Mouse (Mus musculus) MN1 (cell line): ENCODE results near the gene Cyp2c23.

Experiments used
- DNase-seq: peaks from one replicate; pipeline ENCODE4 v3.0.0-alpha.2; 2016; ENCODE audit warnings: low spot score

The Cyp2c23 gene

DNA sequence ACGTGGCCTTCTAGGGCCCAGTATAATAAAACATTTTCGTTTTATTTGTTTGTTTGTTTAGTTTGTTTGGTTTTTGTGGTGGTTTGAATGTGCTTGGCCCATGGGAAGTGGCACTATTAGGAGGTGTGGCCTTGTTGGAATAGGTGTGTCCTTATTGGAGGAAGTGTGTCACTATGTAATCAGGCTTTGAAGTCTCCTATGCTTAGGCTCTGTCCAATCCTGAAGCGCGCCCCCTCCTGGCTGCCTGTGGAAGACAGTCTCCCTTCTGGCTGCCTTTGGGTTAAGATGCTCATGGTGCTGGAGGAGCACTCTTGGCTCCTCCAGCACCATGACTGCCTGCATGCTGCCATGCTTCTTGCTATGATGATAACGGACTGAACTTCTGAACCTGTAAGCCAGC lies 5.9 kb downstream of the Cyp2c23 start:
- DNase-seq = no peak

DNA sequence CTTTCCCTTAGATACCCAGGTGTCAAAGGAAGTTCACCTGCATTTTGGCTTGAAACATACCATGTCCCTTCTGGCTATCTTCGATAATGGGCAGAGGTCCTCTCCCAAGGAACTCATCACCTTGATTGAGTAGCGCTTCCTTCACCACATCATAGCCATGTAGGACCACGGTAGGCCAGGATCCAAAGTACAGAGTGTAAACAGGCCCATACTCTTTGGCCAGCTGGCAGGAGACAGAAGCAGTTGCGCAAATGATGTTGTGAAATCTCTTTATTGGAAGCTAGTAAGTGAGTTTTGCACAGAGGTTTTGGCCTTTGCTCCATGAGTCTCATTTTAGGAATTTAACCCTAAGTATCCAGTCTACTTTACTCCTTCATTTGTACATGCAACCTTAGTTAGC lies 7.5 kb downstream of the Cyp2c23 start:
- DNase-seq = no peak

DNA sequence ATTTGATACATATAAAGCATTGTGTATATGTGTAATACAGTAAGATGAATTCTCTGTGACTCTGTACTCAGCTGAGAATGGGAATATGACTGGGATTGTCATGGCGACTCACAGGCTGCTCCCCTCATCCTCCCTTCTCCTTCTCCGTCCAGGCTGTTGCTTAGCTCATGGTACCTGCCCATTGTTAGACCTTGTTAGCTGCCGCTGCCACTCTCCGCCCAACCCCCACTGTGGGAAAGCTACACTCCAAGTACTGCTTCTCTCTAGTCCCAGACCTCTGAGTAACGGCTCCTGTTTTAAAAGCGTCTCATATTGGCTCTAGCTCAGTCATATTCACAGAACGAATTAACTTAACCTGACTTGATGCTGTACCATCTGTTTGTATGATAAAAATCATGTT lies 9.3 kb downstream of the Cyp2c23 start:
- DNase-seq = no peak

GRCm38 (mm10) chr19:44013862-44014261 lies 15.1 kb downstream of the Cyp2c23 start:
- no peak for DNase-seq

DNA sequence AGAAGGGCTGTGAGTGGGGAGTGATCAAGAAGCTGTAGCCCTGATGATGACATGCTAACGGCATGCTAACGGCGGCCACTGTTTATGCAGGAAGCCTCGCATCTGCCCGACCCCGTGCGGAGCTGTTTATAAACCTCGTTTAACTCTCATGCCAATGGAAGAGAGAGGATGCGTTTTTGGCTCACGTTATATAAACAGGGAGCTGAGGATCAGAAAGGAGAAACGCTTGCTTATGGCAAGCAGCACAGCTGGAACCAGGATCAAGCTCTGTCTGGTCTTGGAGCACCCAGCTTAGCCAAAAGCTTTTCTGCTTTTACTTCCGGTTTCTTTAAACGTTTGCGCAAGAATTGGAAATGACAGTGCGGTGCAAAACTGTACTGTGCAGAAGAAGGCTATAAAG lies 20.2 kb downstream of the Cyp2c23 start:
- no peak for DNase-seq

- no peak for DNase-seq
Observed at GRCm38 (mm10) chr19:44007186-44007585, 21.8 kb downstream of the Cyp2c23 start.

GRCm38 (mm10) chr19:44005025-44005424 lies 24.0 kb downstream of the Cyp2c23 start:
- DNase-seq = no peak

DNA sequence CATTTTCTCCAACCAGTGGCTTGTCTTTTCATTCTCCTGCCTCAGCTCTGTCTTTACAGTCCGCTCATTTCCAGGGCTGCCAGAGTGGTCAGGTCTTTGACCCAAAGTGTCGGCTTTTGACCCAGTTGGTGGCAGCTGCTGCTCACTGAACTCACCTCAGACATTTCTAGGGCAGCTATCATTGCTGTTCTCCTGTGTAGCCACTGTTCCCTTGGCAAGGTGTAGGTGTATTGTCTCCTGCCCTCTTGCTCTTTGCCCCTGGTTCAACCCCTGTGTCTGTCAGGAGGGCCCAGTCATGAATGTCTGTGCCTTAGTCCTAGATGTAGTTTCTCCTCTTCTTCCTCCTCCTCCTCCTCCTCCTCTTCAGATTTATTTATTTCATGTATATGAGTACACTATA lies 24.7 kb downstream of the Cyp2c23 start:
- no peak for DNase-seq

- DNase-seq = no peak
Observed at GRCm38 (mm10) chr19:44000720-44001119, 28.3 kb downstream of the Cyp2c23 start.

- DNase-seq = no peak
Observed at GRCm38 (mm10) chr19:44000061-44000460, 28.9 kb downstream of the Cyp2c23 start.

DNA sequence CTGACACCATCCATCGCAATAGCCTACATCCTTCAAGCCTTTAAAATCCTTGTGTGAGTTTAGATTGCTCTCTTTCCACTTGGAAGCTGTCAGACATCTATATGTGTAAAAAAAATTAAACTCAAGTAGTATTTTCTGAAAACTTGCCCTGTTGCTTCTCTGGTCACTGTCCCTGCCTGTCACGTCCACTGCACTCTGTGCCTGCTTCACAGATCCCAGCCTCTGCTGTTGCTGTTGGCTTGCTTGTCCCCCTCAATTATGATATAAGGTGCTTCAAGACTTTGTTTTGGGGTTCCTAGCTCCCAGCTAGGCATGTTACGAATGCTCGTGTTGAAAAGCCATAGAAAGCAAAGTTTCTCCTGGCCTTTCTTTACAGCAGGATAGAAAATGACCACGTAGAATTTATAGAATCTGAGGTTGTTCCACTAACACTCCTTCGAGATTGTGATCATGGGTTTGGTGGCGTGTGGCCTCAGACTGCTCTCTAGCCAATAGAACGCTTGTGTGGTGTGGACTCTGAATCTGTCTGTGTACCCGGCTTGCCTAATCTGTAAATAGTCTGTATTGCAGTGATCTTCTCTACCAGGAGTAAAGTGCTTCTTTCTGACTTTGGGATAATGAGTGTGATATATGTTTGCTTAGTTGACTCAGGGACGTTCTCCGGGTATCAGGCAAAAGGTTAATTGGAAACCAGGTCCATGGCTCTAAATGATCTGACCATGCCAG lies 30.0 kb downstream of the Cyp2c23 start:
- DNase-seq = no peak

DNA sequence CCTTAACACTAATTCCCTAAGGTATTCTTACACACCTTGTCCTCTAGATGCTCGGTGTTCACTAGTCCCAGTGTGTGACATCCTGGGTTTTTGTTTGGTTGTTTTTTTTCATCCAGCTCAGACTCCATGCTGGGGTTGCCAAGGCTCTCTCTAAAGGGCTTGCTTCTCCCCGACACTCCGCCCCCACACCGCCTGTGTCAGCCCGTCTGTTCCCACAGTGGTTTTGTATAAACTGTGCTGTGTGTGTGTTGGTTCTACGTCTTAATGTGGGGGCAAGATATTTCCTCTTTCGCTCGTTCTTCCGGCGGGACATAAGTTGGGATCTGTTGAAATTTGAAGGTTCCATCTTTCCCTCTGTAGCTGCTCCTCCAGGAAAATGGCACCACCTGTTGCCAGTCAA lies 30.9 kb downstream of the Cyp2c23 start:
- no peak for DNase-seq

DNA sequence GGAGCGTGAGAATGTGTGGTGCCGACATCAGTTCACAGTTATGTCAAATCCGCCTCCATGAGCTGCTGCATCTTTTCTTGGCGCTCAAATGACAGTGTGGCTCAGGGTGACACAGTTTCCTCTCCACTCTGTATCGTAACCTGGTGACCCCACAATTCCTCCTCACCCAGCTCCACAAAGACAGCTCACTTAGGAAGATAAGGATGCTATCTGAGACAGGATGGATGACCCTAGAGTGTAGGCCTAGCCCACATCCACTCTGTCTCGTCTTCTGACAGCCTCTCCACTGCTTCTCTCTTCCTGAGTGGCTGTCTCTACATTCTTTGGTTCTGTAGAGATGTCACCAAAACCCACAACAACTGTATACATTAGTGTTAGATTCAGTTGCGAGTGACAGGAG lies 33.6 kb downstream of the Cyp2c23 start:
- DNase-seq = no peak

DNA sequence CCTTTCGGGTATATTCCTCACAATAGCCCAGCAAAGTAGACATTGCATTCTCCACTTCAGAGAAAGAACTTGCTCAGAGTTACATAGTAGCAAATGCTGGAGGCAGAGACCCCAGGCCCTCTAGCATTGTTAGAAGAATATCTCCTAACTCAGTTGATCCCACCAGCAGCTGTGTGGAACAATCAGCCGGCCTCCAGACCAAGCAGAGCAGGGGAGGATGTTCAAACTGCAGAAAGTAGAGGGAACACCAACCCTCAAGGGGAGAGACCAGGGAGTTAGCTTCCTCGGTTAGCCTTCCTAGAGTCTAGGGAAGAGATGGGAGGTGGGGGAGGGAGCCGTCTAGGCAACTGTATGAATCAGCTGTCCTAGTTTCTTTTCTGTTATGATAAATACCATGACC lies 36.5 kb downstream of the Cyp2c23 start:
- DNase-seq = no peak

DNA sequence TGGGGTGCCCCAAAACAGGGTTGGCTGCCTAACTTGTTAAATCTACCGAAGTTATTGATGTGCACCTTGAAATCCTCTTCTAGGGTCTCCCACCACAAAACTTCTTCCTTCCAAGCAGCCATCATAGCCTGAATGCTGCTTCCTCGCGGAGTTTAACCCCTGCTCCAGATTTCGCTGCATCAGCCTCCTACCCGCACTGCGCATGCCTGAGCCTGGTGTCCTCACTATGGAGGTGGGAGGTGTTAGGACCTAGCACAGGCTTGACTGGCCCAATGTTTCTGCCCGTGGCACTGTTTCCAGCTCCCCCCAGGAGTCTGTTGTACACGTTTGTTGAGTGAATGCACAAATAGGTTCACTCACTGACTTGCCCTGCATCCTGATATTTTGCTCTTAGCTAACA lies 38.6 kb downstream of the Cyp2c23 start:
- DNase-seq = no peak

- no peak for DNase-seq
Observed at GRCm38 (mm10) chr19:43986069-43986794, 42.8 kb downstream of the Cyp2c23 start, which contains the start of gene Cpn1. Gene Cpn1 (minus strand): TSS chr19:43986556.

DNA sequence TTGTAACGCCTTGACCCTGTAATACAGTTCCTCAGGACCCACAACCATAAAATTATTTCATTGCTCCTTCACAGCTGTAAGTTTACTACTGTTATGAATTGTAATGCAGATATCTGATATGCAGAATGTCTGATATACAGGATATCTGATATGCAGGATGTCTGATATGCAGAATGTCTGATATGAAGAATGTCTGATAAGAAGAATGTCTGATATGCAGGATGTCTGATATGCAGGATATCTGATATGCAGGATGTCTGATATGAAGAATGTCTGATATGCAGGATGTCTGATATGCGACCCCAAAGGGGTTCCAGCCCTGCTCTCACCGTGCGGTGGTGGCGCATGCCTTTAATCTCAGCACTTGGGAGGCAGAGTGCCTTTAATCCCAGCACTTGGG lies 47.0 kb downstream of the Cyp2c23 start:
- DNase-seq = no peak

- no peak for DNase-seq
Observed at GRCm38 (mm10) chr19:43980711-43981110, 48.3 kb downstream of the Cyp2c23 start.

DNA sequence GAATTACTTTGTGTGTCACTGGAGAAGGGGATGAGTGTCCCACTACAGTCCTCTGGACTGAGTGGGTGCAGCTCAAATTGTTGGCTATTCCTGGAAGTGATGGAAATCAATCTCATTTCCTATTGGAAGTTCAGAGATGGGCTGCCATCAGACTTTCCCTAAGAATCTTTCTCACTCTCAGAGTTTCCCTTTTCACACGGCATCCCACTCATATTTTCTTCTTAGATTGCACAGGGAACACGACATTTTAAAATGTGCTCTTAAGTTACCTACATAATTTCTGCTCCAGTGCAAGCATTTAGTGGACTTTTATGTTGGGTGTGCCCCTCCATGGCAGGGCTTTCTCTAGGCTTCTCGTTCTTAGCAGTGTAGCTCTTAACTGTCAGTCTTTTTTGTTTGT lies 51.2 kb downstream of the Cyp2c23 start:
- no peak for DNase-seq

- no peak for DNase-seq
Observed at GRCm38 (mm10) chr19:43976661-43977060, 52.3 kb downstream of the Cyp2c23 start.

- DNase-seq = no peak
Observed at GRCm38 (mm10) chr19:43974221-43974620, 54.8 kb downstream of the Cyp2c23 start.

- no peak for DNase-seq
Observed at GRCm38 (mm10) chr19:43973711-43974110, 55.3 kb downstream of the Cyp2c23 start.

GRCm38 (mm10) chr19:43972129-43972528 lies 56.9 kb downstream of the Cyp2c23 start:
- no peak for DNase-seq
